Mouse (Mus musculus): ENCODE data around the gene Tmub2.

Tmub2 gene

GRCm38 (mm10) chr11:102329518-102329917, 44.8 kb downstream of the Tmub2 start:
- DNase-seq (ENCODE audit: low spot score): no peak

GRCm38 (mm10) chr11:102330039-102330438, 45.3 kb downstream of the Tmub2 start:
- DNase-seq (ENCODE audit: low spot score): no peak

GRCm38 (mm10) chr11:102331806-102332205, 47.1 kb downstream of the Tmub2 start:
- DNase-seq (ENCODE audit: low spot score): no peak

- DNase-seq (ENCODE audit: low spot score): no peak
Measured at GRCm38 (mm10) chr11:102333061-102333460, 48.3 kb downstream of the Tmub2 start.

GRCm38 (mm10) chr11:102334010-102334409, 49.3 kb downstream of the Tmub2 start:
- no peak for DNase-seq (ENCODE audit: low spot score)

- DNase-seq (ENCODE audit: low spot score): no peak
Measured at GRCm38 (mm10) chr11:102334973-102335700, 50.4 kb downstream of the Tmub2 start.

- no peak for DNase-seq (ENCODE audit: low spot score)
Measured at GRCm38 (mm10) chr11:102336191-102336590, 51.5 kb downstream of the Tmub2 start.

- no peak for DNase-seq (ENCODE audit: low spot score)
Measured at GRCm38 (mm10) chr11:102337921-102338320, 53.2 kb downstream of the Tmub2 start.

- DNase-seq (ENCODE audit: low spot score): peak; percentile 63
Measured at GRCm38 (mm10) chr11:102338561-102338960, 53.8 kb downstream of the Tmub2 start.

Data from urinary bladder, postnatal 14 days (tissue).